Mouse (Mus musculus) myocyte (in vitro differentiated cells): ENCODE data around the gene Ano3.

ENCODE experiments used
- CEBPB ChIP-seq: IDR thresholded peaks from 2 replicates; pipeline ENCODE4 v1.6.1; 2011; ENCODE audit warnings: mild to moderate bottlenecking, moderate library complexity; ENCODE audit not compliant: poor library complexity, insufficient read depth, severe bottlenecking
- E2F4 ChIP-seq: IDR thresholded peaks from one replicate; pipeline ENCODE4 v1.6.1; 2011; ENCODE audit warnings: mild to moderate bottlenecking, control low read depth, moderate library complexity; ENCODE audit not compliant: insufficient read depth
- MAX ChIP-seq: IDR thresholded peaks from one replicate; pipeline ENCODE4 v1.6.1; 2011; ENCODE audit warnings: low read depth, mild to moderate bottlenecking, control low read depth
- MYOD1 ChIP-seq, 3 experiments: IDR thresholded peaks; one replicate each; pipeline ENCODE4 v1.6.1; 2011; ENCODE audit warnings: control low read depth in 2 of 3, low read depth in 2 of 3, mild to moderate bottlenecking in 2 of 3, moderate library complexity in 1 of 3; ENCODE audit not compliant: insufficient read length in 2 of 3, control insufficient read depth in 1 of 3
- MYOG ChIP-seq, 3 experiments: IDR thresholded peaks; one replicate each; pipeline ENCODE4 v1.6.1; 2011; ENCODE audit warnings: control low read depth in 2 of 3, low read depth in 2 of 3, mild to moderate bottlenecking in 2 of 3; ENCODE audit not compliant: insufficient read length in 2 of 3, control insufficient read depth in 1 of 3, insufficient read depth in 1 of 3
- POLR2A ChIP-seq: IDR thresholded peaks from one replicate; pipeline ENCODE4 v1.6.1; 2011; ENCODE audit warnings: low read depth, mild to moderate bottlenecking, control low read depth, moderate library complexity; ENCODE audit not compliant: insufficient read length
- POLR2AphosphoS2 ChIP-seq: IDR thresholded peaks from one replicate; pipeline ENCODE4 v1.6.1; 2011; ENCODE audit warnings: low read depth, control low read depth; ENCODE audit not compliant: insufficient read length
- TCF12 ChIP-seq: IDR thresholded peaks from one replicate; pipeline ENCODE4 v1.6.1; 2011; ENCODE audit warnings: mild to moderate bottlenecking, control low read depth; ENCODE audit not compliant: poor library complexity, insufficient read depth, severe bottlenecking
- USF1 ChIP-seq: IDR thresholded peaks from one replicate; pipeline ENCODE4 v1.6.1; 2011; ENCODE audit warnings: low read depth, mild to moderate bottlenecking, control low read depth, moderate library complexity

GRCm38 (mm10) chr2:110976871-110977270 is 26.1 kb upstream of the Ano3 start:
- TF ChIP-seq POLR2A = no peak
- TF ChIP-seq TCF12 = no peak
- no peak for TF ChIP-seq MAX
- TF ChIP-seq E2F4 = no peak
- TF ChIP-seq MYOD1 (IDR thresholded peaks at IDR 0.05; ENCODE audit: control insufficient read depth in 1 of 3, insufficient read length in 2 of 3, low read depth in 2 of 3) = no peak
- TF ChIP-seq POLR2AphosphoS2 = no peak
- TF ChIP-seq USF1 = no peak
- TF ChIP-seq MYOG (IDR thresholded peaks at IDR 0.05; ENCODE audit: control insufficient read depth in 1 of 3, insufficient read depth in 1 of 3, insufficient read length in 2 of 3, low read depth in 2 of 3) = no peak
- TF ChIP-seq CEBPB = no peak
